Mouse (Mus musculus) cortical plate, adult 2 months (tissue): ENCODE measurements around the gene Sowahc.

Source experiments
- CTCF ChIP-seq: fragments of 200-500 bp; IDR thresholded peaks from 2 replicates; pipeline ENCODE4 v1.5.1; 2011; ENCODE audit warnings: mild to moderate bottlenecking, control low read depth, low read length; ENCODE audit not compliant: insufficient read depth; ENCODE audit errors: extremely low read depth
- POLR2A ChIP-seq: fragments of 200-500 bp; IDR thresholded peaks from 2 replicates; pipeline ENCODE4 v1.6.1; 2011; ENCODE audit warnings: mild to moderate bottlenecking, low read length, control low read depth; ENCODE audit not compliant: insufficient read depth; ENCODE audit errors: extremely low read depth

DNA sequence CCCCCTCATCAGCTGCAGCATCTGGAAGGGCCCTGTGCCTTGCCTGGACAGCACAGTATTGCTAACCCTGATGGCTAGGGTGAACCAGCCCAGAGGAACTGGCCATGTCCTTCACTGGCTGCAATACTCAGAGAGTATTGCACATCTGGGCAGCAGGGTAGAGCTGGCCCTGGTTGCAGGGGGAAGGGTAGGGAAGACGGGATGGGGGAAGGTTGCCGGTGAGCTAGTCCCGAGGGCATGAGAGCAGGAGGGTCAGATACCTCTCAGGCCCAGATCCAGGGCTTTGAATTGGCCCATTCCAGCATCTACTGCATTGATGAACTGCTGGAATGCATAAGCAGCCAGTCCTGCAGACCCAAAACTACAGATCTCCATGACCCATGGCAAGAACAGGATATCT lies 25.0 kb upstream of the Sowahc start:
- no peak for TF ChIP-seq CTCF
- TF ChIP-seq POLR2A, result no peak
